26 mouse cellular contexts compared by ENCODE assay signal in genomic region chr14:79716704-79717103, GRCm38 (mm10). TPM values are rescaled to one million over a fixed set of nuclear protein-coding genes. Genes with fewer than 3 reads are reported as not detected.
A peak's percentile ranks its signal among the peaks of the same experiment; 100 is the strongest.
DNase-seq lines count a peak whose midpoint lies in the region; ATAC-seq and TF ChIP-seq lines count a peak whose summit lies in the region.
"Had no signal": no experiment of that assay in that cellular context is flagged by ENCODE, and none has a peak within 500 bp of the region (broad histone marks: within the 10 kb centered on the region; RNA-seq: fewer than 3 reads in every experiment).

No protein-coding gene starts in this region.

- no peak for DNase-seq in forebrain, embryonic 10.5 days (ENCODE audit: extremely low spot score, low spot score)
- no peak for DNase-seq in forebrain, postnatal 0 days
- DNase-seq in CH12.LX (ENCODE audit: extremely low read depth): no peak
- DNase-seq: adrenal gland, adult 8-10 months; adrenal gland, postnatal 14 days; adrenal gland, postnatal 36 days; B cell, adult 2 months; cerebellum, adult 11 months; cerebellum, adult 18-20 months; cerebellum, adult 8-10 months; cerebellum, adult 9-11 months; cerebellum, postnatal 14 days; cerebellum, postnatal 36 days; embryo, embryonic 11 days had no signal

- in situ Hi-C loops in CH12.LX (cut with MboI; ENCODE audit: low pct_ligation_motif_present, low pct_unique_long_range_greater_than_20kb, low sequenced_read_pairs): no loop called here

- peaks cover 16% of the 10 kb centered on the region; the same call in 1 of the 2 replicates for H3K4me1 ChIP-seq in forebrain, embryonic 13.5 days
- peaks cover 23% of the 10 kb centered on the region for H3K4me1 ChIP-seq in forebrain, embryonic 10.5 days
- H3K4me1 ChIP-seq in forebrain, postnatal 0 days (ENCODE audit: insufficient read depth): peaks cover 1% of the 10 kb centered on the region; the same call in 1 of the 2 replicates
- H3K4me1 ChIP-seq in forebrain, embryonic 12.5 days: peaks cover 6% of the 10 kb centered on the region; the same call in 1 of the 2 replicates
- peaks cover 14% of the 10 kb centered on the region for H3K4me1 ChIP-seq in neural tube, embryonic 13.5 days (replicated peaks)
- H3K4me1 ChIP-seq in neural tube, embryonic 15.5 days: peaks cover 11% of the 10 kb centered on the region; the same call in 1 of the 2 replicates
- peaks cover 4 to 7% of the 10 kb centered on the region in 2 experiments; a peak in 2 of 4 replicates for H3K4me1 ChIP-seq in CH12.LX (ENCODE audit: control insufficient read depth in 1 of 2, insufficient read depth in 2 of 2)
- H3K4me1 ChIP-seq in kidney, embryonic 14.5 days (ENCODE audit: control insufficient read depth, insufficient read depth, low read length): no peaks in the 10 kb centered on the region
- H3K4me1 ChIP-seq: embryonic facial prominence, embryonic 13.5 days; embryonic facial prominence, embryonic 15.5 days had no signal

- no peaks in the 10 kb centered on the region for H3K79me2 ChIP-seq in CH12.LX (replicated peaks; ENCODE audit: control insufficient read depth, extremely low read depth, insufficient read depth, poor library complexity, severe bottlenecking)

- no peak overlapping the region for H3K4me3 ChIP-seq in forebrain, embryonic 13.5 days
- H3K4me3 ChIP-seq in forebrain, embryonic 10.5 days: no peak overlapping the region
- no peak overlapping the region for H3K4me3 ChIP-seq in forebrain, postnatal 0 days (ENCODE audit: low read depth, low read length)
- no peak overlapping the region for H3K4me3 ChIP-seq in forebrain, embryonic 12.5 days (replicated peaks)
- H3K4me3 ChIP-seq in neural tube, embryonic 13.5 days: no peak overlapping the region
- H3K4me3 ChIP-seq in neural tube, embryonic 15.5 days (replicated peaks): no peak overlapping the region
- no peak overlapping the region for H3K4me3 ChIP-seq in CH12.LX (replicated peaks in 1 of 3; ENCODE audit: low read depth in 2 of 3, low read length in 2 of 3, poor library complexity in 1 of 3)
- H3K4me3 ChIP-seq in kidney, embryonic 14.5 days (ENCODE audit: low read length): no peak overlapping the region
- H3K4me3 ChIP-seq: embryonic facial prominence, embryonic 13.5 days; embryonic facial prominence, embryonic 15.5 days; erythroblast, embryonic 14.5 days had no signal

- TF ChIP-seq RAD21 in CH12.LX (IDR thresholded peaks at IDR 0.05; ENCODE audit: low read depth, low read length): no peak

- no peak for TF ChIP-seq POLR2A in CH12.LX (IDR thresholded peaks at IDR 0.05; ENCODE audit: low read depth, low read length)

- dilution Hi-C loops in CH12.LX (cut with MboI; ENCODE audit: extremely low pct_ligation_motif_present, extremely low pct_unique_long_range_greater_than_20kb, low sequenced_read_pairs): no loop called here

- H3K9me3 ChIP-seq in forebrain, embryonic 13.5 days (replicated peaks): no peaks in the 10 kb centered on the region
- H3K9me3 ChIP-seq in forebrain, embryonic 10.5 days: peaks cover 7% of the 10 kb centered on the region; the same call in 1 of the 2 replicates
- no peaks in the 10 kb centered on the region for H3K9me3 ChIP-seq in forebrain, postnatal 0 days (ENCODE audit: low read length)
- no peaks in the 10 kb centered on the region for H3K9me3 ChIP-seq in forebrain, embryonic 12.5 days
- H3K9me3 ChIP-seq in neural tube, embryonic 13.5 days: no peaks in the 10 kb centered on the region
- no peaks in the 10 kb centered on the region for H3K9me3 ChIP-seq in neural tube, embryonic 15.5 days (replicated peaks)
- H3K9me3 ChIP-seq in CH12.LX (replicated peaks; ENCODE audit: low read length): no peaks in the 10 kb centered on the region
- H3K9me3 ChIP-seq in kidney, embryonic 14.5 days (ENCODE audit: control insufficient read depth, low read length): no peaks in the 10 kb centered on the region
- H3K9me3 ChIP-seq: embryonic facial prominence, embryonic 13.5 days; embryonic facial prominence, embryonic 15.5 days had no signal

- H3K27ac ChIP-seq in forebrain, embryonic 13.5 days: peak overlapping the region; percentile 20; the same call in 1 of the 2 replicates
- no peak overlapping the region for H3K27ac ChIP-seq in forebrain, embryonic 10.5 days
- no peak overlapping the region for H3K27ac ChIP-seq in forebrain, postnatal 0 days (ENCODE audit: low read depth, low read length)
- H3K27ac ChIP-seq in forebrain, embryonic 12.5 days: no peak overlapping the region
- H3K27ac ChIP-seq in neural tube, embryonic 13.5 days (replicated peaks): no peak overlapping the region; the same call in 1 of the 2 replicates
- no peak overlapping the region for H3K27ac ChIP-seq in neural tube, embryonic 15.5 days (replicated peaks)
- no peak overlapping the region for H3K27ac ChIP-seq in CH12.LX (ENCODE audit: insufficient read depth, low read depth)
- H3K27ac ChIP-seq in kidney, embryonic 14.5 days (ENCODE audit: low read depth, low read length): no peak overlapping the region
- H3K27ac ChIP-seq: embryonic facial prominence, embryonic 13.5 days; embryonic facial prominence, embryonic 15.5 days had no signal

- no peak overlapping the region for H3K9ac ChIP-seq in forebrain, embryonic 13.5 days
- H3K9ac ChIP-seq in forebrain, postnatal 0 days: no peak overlapping the region
- H3K9ac ChIP-seq in forebrain, embryonic 12.5 days: no peak overlapping the region
- no peak overlapping the region for H3K9ac ChIP-seq in neural tube, embryonic 13.5 days
- H3K9ac ChIP-seq in neural tube, embryonic 15.5 days (replicated peaks): no peak overlapping the region
- H3K9ac ChIP-seq in CH12.LX (ENCODE audit: insufficient read depth, low read depth): no peak overlapping the region
- no peak overlapping the region for H3K9ac ChIP-seq in kidney, embryonic 14.5 days (ENCODE audit: low read depth, low read length)
- H3K9ac ChIP-seq: embryonic facial prominence, embryonic 13.5 days; embryonic facial prominence, embryonic 15.5 days had no signal

- no peak for TF ChIP-seq CTCF in forebrain, postnatal 0 days (IDR thresholded peaks at IDR 0.05; ENCODE audit: low read depth)
- TF ChIP-seq CTCF in CH12.LX (conservative IDR thresholded peaks at IDR 0.05 in 1 of 2, IDR thresholded peaks at IDR 0.05 in 1 of 2; ENCODE audit: low read depth in 2 of 2, low read length in 2 of 2): no peak

- no peak overlapping the region for H3K4me2 ChIP-seq in forebrain, embryonic 13.5 days
- no peak overlapping the region for H3K4me2 ChIP-seq in forebrain, postnatal 0 days (ENCODE audit: low read depth)
- H3K4me2 ChIP-seq in forebrain, embryonic 12.5 days: no peak overlapping the region
- no peak overlapping the region for H3K4me2 ChIP-seq in neural tube, embryonic 13.5 days
- H3K4me2 ChIP-seq in neural tube, embryonic 15.5 days: no peak overlapping the region
- peak overlapping the region; percentile 44; the same call in 1 of the 2 replicates for H3K4me2 ChIP-seq in CH12.LX (ENCODE audit: insufficient read depth, low read depth, poor library complexity, severe bottlenecking)
- no peak overlapping the region for H3K4me2 ChIP-seq in kidney, embryonic 14.5 days (replicated peaks; ENCODE audit: low read depth, low read length)
- H3K4me2 ChIP-seq: embryonic facial prominence, embryonic 13.5 days; embryonic facial prominence, embryonic 15.5 days had no signal

- TF ChIP-seq EP300 in CH12.LX (IDR thresholded peaks at IDR 0.05; ENCODE audit: low read length): no peak

- H3K36me3 ChIP-seq in forebrain, embryonic 13.5 days (ENCODE audit: poor library complexity, severe bottlenecking): no peaks in the 10 kb centered on the region
- H3K36me3 ChIP-seq in forebrain, embryonic 10.5 days (replicated peaks): no peaks in the 10 kb centered on the region
- no peaks in the 10 kb centered on the region for H3K36me3 ChIP-seq in forebrain, postnatal 0 days (ENCODE audit: insufficient read depth)
- no peaks in the 10 kb centered on the region for H3K36me3 ChIP-seq in forebrain, embryonic 12.5 days (replicated peaks)
- H3K36me3 ChIP-seq in neural tube, embryonic 13.5 days: no peaks in the 10 kb centered on the region
- no peaks in the 10 kb centered on the region for H3K36me3 ChIP-seq in neural tube, embryonic 15.5 days
- H3K36me3 ChIP-seq in CH12.LX (replicated peaks in 1 of 2; ENCODE audit: control insufficient read depth in 1 of 2, insufficient read depth in 1 of 2, low read length in 1 of 2): no peaks in the 10 kb centered on the region
- no peaks in the 10 kb centered on the region for H3K36me3 ChIP-seq in kidney, embryonic 14.5 days (ENCODE audit: control insufficient read depth, insufficient read depth, low read length)
- H3K36me3 ChIP-seq: embryonic facial prominence, embryonic 13.5 days; embryonic facial prominence, embryonic 15.5 days had no signal

- no peaks in the 10 kb centered on the region for H3K27me3 ChIP-seq in forebrain, embryonic 13.5 days
- no peaks in the 10 kb centered on the region for H3K27me3 ChIP-seq in forebrain, embryonic 10.5 days (ENCODE audit: poor library complexity, severe bottlenecking)
- no peaks in the 10 kb centered on the region for H3K27me3 ChIP-seq in forebrain, postnatal 0 days (ENCODE audit: insufficient read depth, low read length)
- H3K27me3 ChIP-seq in forebrain, embryonic 12.5 days: 0 out of 2 replicates have a peak, but pooled peaks cover 3% of the 10 kb centered on the region
- H3K27me3 ChIP-seq in neural tube, embryonic 13.5 days: no peaks in the 10 kb centered on the region
- no peaks in the 10 kb centered on the region for H3K27me3 ChIP-seq in neural tube, embryonic 15.5 days (replicated peaks)
- H3K27me3 ChIP-seq in CH12.LX (replicated peaks): no peaks in the 10 kb centered on the region
- no peaks in the 10 kb centered on the region for H3K27me3 ChIP-seq in kidney, embryonic 14.5 days (ENCODE audit: control insufficient read depth, insufficient read depth, low read length)
- H3K27me3 ChIP-seq: embryonic facial prominence, embryonic 13.5 days; embryonic facial prominence, embryonic 15.5 days had no signal

- no peak for ATAC-seq in forebrain, embryonic 13.5 days
- ATAC-seq in forebrain, postnatal 0 days: 0 out of 2 replicates have a peak, but pooled peaks have one; percentile 7
- no peak for ATAC-seq in forebrain, embryonic 12.5 days (ENCODE audit: low FRiP score)
- 0 out of 2 replicates have a peak, but pooled peaks have one; percentile 38 for ATAC-seq in neural tube, embryonic 13.5 days (ENCODE audit: low read depth)
- ATAC-seq in neural tube, embryonic 15.5 days (ENCODE audit: low FRiP score): no peak
- ATAC-seq in kidney, embryonic 14.5 days (ENCODE audit: low FRiP score, low TSS enrichment): no peak
- ATAC-seq: CD4-positive, CD25-positive, alpha-beta regulatory T cell, adult 4 months had no signal

- WGBS in forebrain, embryonic 13.5 days: 53% methylated on average over 8 of the region's 8 CpGs
- WGBS in forebrain, embryonic 10.5 days: 61% methylated on average over 8 of the region's 8 CpGs
- 54% methylated on average over 8 of the region's 8 CpGs for WGBS in forebrain, postnatal 0 days
- 51% methylated on average over 8 of the region's 8 CpGs for WGBS in forebrain, embryonic 12.5 days
- 39% methylated on average over 8 of the region's 8 CpGs for WGBS in neural tube, embryonic 13.5 days
- WGBS in neural tube, embryonic 15.5 days: 41% methylated on average over 8 of the region's 8 CpGs
- 65% methylated on average over 8 of the region's 8 CpGs for WGBS in kidney, embryonic 14.5 days

RNA-seq across cellular contexts. Expression of gene Pcdh8, which starts 54.4 kb away (rescaled TPM):
- 21.1 and 22.3 TPM in 2 replicates for polyA plus RNA-seq in forebrain, embryonic 13.5 days (2015; fragmentation: Nextera tagmentation; extraction: Ambion mirVana)
- 3.7 and 4.1 TPM in 2 replicates for polyA plus RNA-seq in forebrain, embryonic 10.5 days (2016; fragmentation: Nextera tagmentation; extraction: Ambion mirVana)
- total RNA-seq in forebrain, postnatal 0 days (2014; rRNA removed): 86.4 and 130 TPM in 2 replicates
- polyA plus RNA-seq in forebrain, postnatal 0 days (2015; fragmentation: Nextera tagmentation; extraction: Ambion mirVana): 41.8 and 51.5 TPM in 2 replicates
- 26.5 and 26.7 TPM in 2 replicates for polyA plus RNA-seq in forebrain, embryonic 12.5 days (2016; fragmentation: Nextera tagmentation; extraction: Ambion mirVana)
- 31.5 and 33.6 TPM in 2 replicates for polyA plus RNA-seq in neural tube, embryonic 13.5 days (2015; fragmentation: Nextera tagmentation; extraction: Ambion mirVana)
- polyA plus RNA-seq in neural tube, embryonic 15.5 days (2015; fragmentation: Nextera tagmentation; extraction: Ambion mirVana): 33.1 and 43.4 TPM in 2 replicates
- not detected in 2 replicates for total RNA-seq in CH12.LX (2012; rRNA removed)
- total RNA-seq in CH12.LX (2014; rRNA removed): not detected in 2 replicates
- not detected in 2 replicates for polyA plus RNA-seq in CH12.LX (2012; ENCODE audit: insufficient read length, low read depth)
- 2.0 and 2.5 TPM in 2 replicates for polyA plus RNA-seq in kidney, embryonic 14.5 days (2014; fragmentation: Nextera tagmentation; extraction: Ambion mirVana)
- total RNA-seq: common myeloid progenitor, adult 5-6 weeks; MEL had no signal
- polyA plus RNA-seq: CD4-positive, CD25-positive, alpha-beta regulatory T cell, adult 4 months; erythroblast, embryonic 14.5 days had no signal

RNA-seq across cellular contexts. Expression of gene Cnmd, which starts 54.7 kb away (rescaled TPM):
- 0.66 and 2.0 TPM in 2 replicates for polyA plus RNA-seq in forebrain, embryonic 13.5 days (2015; fragmentation: Nextera tagmentation; extraction: Ambion mirVana)
- 1.7 TPM in 2 replicates for polyA plus RNA-seq in forebrain, embryonic 10.5 days (2016; fragmentation: Nextera tagmentation; extraction: Ambion mirVana)
- 0.62 and 6.8 TPM in 2 replicates for total RNA-seq in forebrain, postnatal 0 days (2014; rRNA removed)
- 3.4 and 5.5 TPM in 2 replicates for polyA plus RNA-seq in forebrain, postnatal 0 days (2015; fragmentation: Nextera tagmentation; extraction: Ambion mirVana)
- polyA plus RNA-seq in forebrain, embryonic 12.5 days (2016; fragmentation: Nextera tagmentation; extraction: Ambion mirVana): 6.9 and 8.6 TPM in 2 replicates
- polyA plus RNA-seq in neural tube, embryonic 13.5 days (2015; fragmentation: Nextera tagmentation; extraction: Ambion mirVana): 25.6 and 32.1 TPM in 2 replicates
- polyA plus RNA-seq in neural tube, embryonic 15.5 days (2015; fragmentation: Nextera tagmentation; extraction: Ambion mirVana): 15.9 and 21.9 TPM in 2 replicates
- not detected in 2 replicates for total RNA-seq in CH12.LX (2012; rRNA removed)
- not detected in 2 replicates for total RNA-seq in CH12.LX (2014; rRNA removed)
- not detected in 2 replicates for polyA plus RNA-seq in CH12.LX (2012; ENCODE audit: insufficient read length, low read depth)
- 1.8 and 2.4 TPM in 2 replicates for polyA plus RNA-seq in kidney, embryonic 14.5 days (2014; fragmentation: Nextera tagmentation; extraction: Ambion mirVana)
- total RNA-seq: common myeloid progenitor, adult 5-6 weeks; ES-E14; MEL had no signal
- polyA plus RNA-seq: CD4-positive, CD25-positive, alpha-beta regulatory T cell, adult 4 months; erythroblast, embryonic 14.5 days had no signal

Comparison
In these comparisons a context has a peak if more than half of its experiments do, and no peak if none do; other contexts are left out.
1. ATAC-seq: peak in forebrain, postnatal 0 days (single experiment) and neural tube, embryonic 13.5 days (single experiment); none in forebrain, embryonic 13.5 days (single experiment), forebrain, embryonic 12.5 days (single experiment), neural tube, embryonic 15.5 days (single experiment) and kidney, embryonic 14.5 days (single experiment).